Mouse (Mus musculus): ENCODE data around the gene Slco4a1. TPM values are rescaled to one million over a fixed set of nuclear protein-coding genes. Genes with fewer than 3 reads are reported as not detected.

Slco4a1 gene
- total and polyA plus RNA-seq, 2 experiments from 2014 or later, result 2.5 to 5.1 TPM

DNA sequence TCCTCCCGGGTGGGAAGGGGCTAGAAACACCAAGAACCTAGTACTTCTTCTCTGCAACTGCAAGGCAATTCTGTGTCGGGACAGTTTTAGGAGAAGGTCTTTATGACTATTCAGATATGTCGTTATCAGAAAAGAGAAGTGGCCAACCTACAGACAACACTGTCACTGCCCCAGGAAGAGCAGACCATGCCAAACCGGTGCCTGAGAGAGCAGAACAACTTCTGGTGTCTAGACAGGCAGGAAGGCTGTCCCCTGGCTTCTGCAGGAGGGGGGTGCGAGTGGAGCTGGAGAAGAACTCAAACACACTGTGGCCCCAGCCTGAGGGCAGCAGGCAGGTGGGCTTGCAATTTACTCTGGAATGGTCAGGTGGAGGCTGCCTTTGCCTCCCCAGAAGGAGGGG lies 14.0 kb upstream of the Slco4a1 start:
- no peak overlapping the region for H3K4me3 ChIP-seq (ENCODE audit: low read depth, low read length)
- no peaks in the 10 kb centered on the region for H3K36me3 ChIP-seq (ENCODE audit: insufficient read depth, low read length)
- TF ChIP-seq CTCF (IDR thresholded peaks at IDR 0.05), result no peak
- no peak overlapping the region for H3K27ac ChIP-seq (ENCODE audit: low read depth, low read length)
- H3K4me2 ChIP-seq (ENCODE audit: low read depth, low read length, poor library complexity, severe bottlenecking), result no peak overlapping the region
- no peaks in the 10 kb centered on the region for H3K9me3 ChIP-seq (ENCODE audit: low read length)
- 86% methylated on average over 5 of the region's 5 CpGs for WGBS
- no peak overlapping the region for H3K9ac ChIP-seq (replicated peaks; ENCODE audit: low read length, poor library complexity, severe bottlenecking)
- H3K4me1 ChIP-seq (ENCODE audit: insufficient read depth, low read length), result no peaks in the 10 kb centered on the region
- no peak for DNase-seq (ENCODE audit: low spot score)
- no peak for ATAC-seq (ENCODE audit: low FRiP score)
- no peaks in the 10 kb centered on the region for H3K27me3 ChIP-seq (ENCODE audit: insufficient read depth, low read length)

DNA sequence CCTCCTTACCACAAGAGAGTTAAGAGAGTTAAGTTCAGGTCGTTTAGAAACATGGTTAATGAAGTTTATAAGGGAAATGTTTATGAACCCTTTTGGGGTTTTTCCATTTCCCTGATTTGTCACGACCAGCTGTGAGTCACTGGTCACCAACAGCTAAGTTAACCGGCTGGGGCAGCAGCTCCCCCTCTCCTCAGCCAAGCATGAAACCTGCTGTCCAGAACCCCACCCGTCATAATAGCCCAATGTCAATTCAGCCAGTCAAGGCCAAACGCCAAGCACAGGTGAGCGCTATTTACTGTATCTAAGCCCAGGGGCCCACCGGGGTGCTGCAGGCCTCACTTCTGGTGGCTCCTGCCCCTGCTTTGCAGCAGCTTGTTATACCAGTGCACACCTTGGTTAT lies 12.2 kb upstream of the Slco4a1 start:
- no peaks in the 10 kb centered on the region for H3K27me3 ChIP-seq (ENCODE audit: insufficient read depth, low read length)
- DNase-seq (ENCODE audit: low spot score) (no peak), ATAC-seq (ENCODE audit: low FRiP score) (no peak)
- no peak overlapping the region for H3K9ac ChIP-seq (replicated peaks; ENCODE audit: low read length, poor library complexity, severe bottlenecking)
- H3K9me3 ChIP-seq (ENCODE audit: low read length), result no peaks in the 10 kb centered on the region
- no peak overlapping the region for H3K4me2 ChIP-seq (ENCODE audit: low read depth, low read length, poor library complexity, severe bottlenecking)
- no peaks in the 10 kb centered on the region for H3K36me3 ChIP-seq (ENCODE audit: insufficient read depth, low read length)
- H3K27ac ChIP-seq (ENCODE audit: low read depth, low read length), result no peak overlapping the region
- no peak overlapping the region for H3K4me3 ChIP-seq (ENCODE audit: low read depth, low read length)
- H3K4me1 ChIP-seq (ENCODE audit: insufficient read depth, low read length), result no peaks in the 10 kb centered on the region
- TF ChIP-seq CTCF (IDR thresholded peaks at IDR 0.05), result no peak
- WGBS, result 73% methylated on average over 7 of the region's 7 CpGs

DNA sequence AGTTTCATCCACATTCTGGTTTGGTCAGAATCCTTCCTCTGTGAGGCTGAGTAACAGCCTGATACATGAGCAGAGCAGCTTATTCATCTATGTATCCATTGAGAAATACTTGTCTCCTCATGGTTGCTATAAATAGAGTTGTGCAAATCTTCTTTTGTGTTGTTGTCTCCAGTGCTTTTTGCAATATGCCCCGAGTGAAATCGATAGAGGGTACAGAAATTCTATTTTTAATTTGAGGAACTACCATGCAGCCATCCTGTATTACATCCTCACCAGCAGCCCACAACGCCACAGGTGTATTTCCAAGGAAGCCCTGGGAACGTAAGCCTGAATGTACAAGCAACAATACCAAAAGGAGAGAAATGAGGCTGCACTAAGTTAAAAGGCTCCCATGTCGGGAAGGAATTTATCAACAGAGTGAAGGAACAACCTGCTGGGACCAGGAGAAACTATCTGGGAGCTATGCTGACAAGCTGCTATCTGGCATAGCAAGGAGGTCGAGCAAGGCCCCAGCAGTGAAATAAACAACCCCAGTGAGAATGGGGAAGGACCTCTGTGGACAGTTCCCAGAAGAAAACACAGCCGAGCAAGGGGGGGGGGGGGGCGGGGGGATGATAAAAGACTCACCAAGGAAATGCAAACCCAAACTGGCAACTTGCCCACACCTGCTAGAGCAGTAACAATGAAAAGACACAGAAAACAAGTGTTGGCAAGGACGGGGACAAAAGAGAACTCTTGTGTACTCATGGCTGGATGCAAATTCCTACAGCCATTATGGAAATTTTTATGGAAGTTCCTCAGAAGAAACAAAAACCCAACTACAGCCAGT lies 10.9 kb upstream of the Slco4a1 start:
- ATAC-seq (ENCODE audit: low FRiP score) (no peak), DNase-seq (ENCODE audit: low spot score) (no peak)
- no peaks in the 10 kb centered on the region for H3K36me3 ChIP-seq (ENCODE audit: insufficient read depth, low read length)
- no peaks in the 10 kb centered on the region for H3K4me1 ChIP-seq (ENCODE audit: insufficient read depth, low read length)
- H3K9me3 ChIP-seq (ENCODE audit: low read length), result no peaks in the 10 kb centered on the region
- no peak overlapping the region for H3K9ac ChIP-seq (replicated peaks; ENCODE audit: low read length, poor library complexity, severe bottlenecking)
- no peak overlapping the region for H3K4me2 ChIP-seq (ENCODE audit: low read depth, low read length, poor library complexity, severe bottlenecking)
- TF ChIP-seq CTCF (IDR thresholded peaks at IDR 0.05), result no peak
- H3K27me3 ChIP-seq (ENCODE audit: insufficient read depth, low read length), result no peaks in the 10 kb centered on the region
- H3K4me3 ChIP-seq (ENCODE audit: low read depth, low read length), result no peak overlapping the region
- no peak overlapping the region for H3K27ac ChIP-seq (ENCODE audit: low read depth, low read length)
- 41% methylated on average over 8 of the region's 9 CpGs for WGBS

DNA sequence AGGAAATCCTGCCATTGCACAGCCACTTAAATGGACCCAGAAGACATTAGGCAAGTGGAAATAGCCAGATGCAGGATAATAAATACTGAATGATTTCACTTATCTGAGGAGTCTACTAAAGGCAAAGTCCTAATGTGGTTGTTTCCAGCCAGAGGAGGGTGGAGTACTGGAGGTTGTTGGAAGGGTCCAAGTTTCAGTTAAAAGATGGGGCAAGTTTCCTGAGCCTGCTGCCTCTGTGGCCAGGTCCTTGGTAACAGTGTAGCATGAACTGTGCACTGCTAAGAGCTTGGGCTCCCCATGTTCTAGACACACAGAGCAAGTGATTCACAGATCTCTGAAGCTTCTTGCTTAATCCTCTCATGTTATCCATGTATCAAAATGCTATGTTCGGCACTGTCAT lies 10.1 kb upstream of the Slco4a1 start:
- 91% methylated on average over 1 of the region's 1 CpGs for WGBS
- no peaks in the 10 kb centered on the region for H3K27me3 ChIP-seq (ENCODE audit: insufficient read depth, low read length)
- no peak for TF ChIP-seq CTCF (IDR thresholded peaks at IDR 0.05)
- no peak overlapping the region for H3K4me3 ChIP-seq (ENCODE audit: low read depth, low read length)
- no peaks in the 10 kb centered on the region for H3K4me1 ChIP-seq (ENCODE audit: insufficient read depth, low read length)
- ATAC-seq (ENCODE audit: low FRiP score) (no peak), DNase-seq (ENCODE audit: low spot score) (no peak)
- H3K9ac ChIP-seq (replicated peaks; ENCODE audit: low read length, poor library complexity, severe bottlenecking), result no peak overlapping the region
- no peaks in the 10 kb centered on the region for H3K36me3 ChIP-seq (ENCODE audit: insufficient read depth, low read length)
- no peak overlapping the region for H3K4me2 ChIP-seq (ENCODE audit: low read depth, low read length, poor library complexity, severe bottlenecking)
- H3K9me3 ChIP-seq (ENCODE audit: low read length), result no peaks in the 10 kb centered on the region
- no peak overlapping the region for H3K27ac ChIP-seq (ENCODE audit: low read depth, low read length)

DNA sequence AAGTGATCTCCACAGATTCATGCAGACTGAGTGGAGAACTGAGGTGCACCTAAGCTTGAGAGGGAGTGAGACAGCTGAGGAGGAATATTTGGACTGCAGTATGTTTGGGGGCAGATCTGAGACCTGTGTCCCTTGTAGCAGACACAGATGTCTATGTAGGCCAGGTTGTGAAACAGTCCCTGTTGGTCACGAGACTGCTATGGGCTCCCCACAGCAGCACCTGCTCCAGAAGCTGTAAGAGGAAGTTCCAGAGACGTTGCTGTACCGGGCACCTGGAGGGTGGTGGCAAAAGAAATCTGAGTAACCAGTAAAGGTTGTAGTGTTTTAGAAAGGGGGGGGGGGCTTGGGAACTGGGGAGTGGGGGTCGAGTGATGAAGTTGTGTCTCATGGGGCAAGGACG lies 7.0 kb upstream of the Slco4a1 start:
- Histone ChIP-seq H3K4me3 (ENCODE audit: low read depth, low read length) (no peak overlapping the region), H3K27me3 (ENCODE audit: insufficient read depth, low read length) (no peaks in the 10 kb centered on the region), H3K4me1 (ENCODE audit: insufficient read depth, low read length) (no peaks in the 10 kb centered on the region), H3K9me3 (ENCODE audit: low read length) (no peaks in the 10 kb centered on the region), H3K36me3 (ENCODE audit: insufficient read depth, low read length) (no peaks in the 10 kb centered on the region), H3K9ac (replicated peaks; ENCODE audit: low read length, poor library complexity, severe bottlenecking) (no peak overlapping the region), H3K27ac (ENCODE audit: low read depth, low read length) (no peak overlapping the region), H3K4me2 (ENCODE audit: low read depth, low read length, poor library complexity, severe bottlenecking) (no peak overlapping the region)
- DNase-seq (ENCODE audit: low spot score) (no peak), ATAC-seq (ENCODE audit: low FRiP score) (no peak)
- WGBS, result 74% methylated on average over 5 of the region's 5 CpGs
- no peak for TF ChIP-seq CTCF (IDR thresholded peaks at IDR 0.05)

DNA sequence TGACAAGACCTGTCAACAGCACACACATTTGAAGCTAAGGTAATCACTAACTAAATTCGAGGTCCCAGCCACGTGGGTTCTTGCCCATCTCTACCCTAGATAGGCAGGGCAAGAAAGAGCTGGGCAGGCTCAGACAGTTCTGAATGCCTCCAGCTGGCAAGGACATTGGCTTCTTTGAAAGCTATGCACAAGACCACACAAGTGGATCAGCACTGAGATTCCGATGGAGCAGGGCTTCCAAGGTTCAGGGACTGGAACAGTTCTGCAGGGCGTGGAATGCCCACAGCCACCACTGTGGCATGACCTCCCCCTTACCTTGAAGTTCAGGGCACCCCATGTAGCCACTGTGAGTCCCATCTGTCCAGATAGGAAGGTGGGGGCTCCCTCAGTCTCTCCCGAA lies 5.5 kb upstream of the Slco4a1 start:
- TF ChIP-seq CTCF (IDR thresholded peaks at IDR 0.05), result no peak
- H3K27ac ChIP-seq (ENCODE audit: low read depth, low read length), result no peak overlapping the region
- WGBS, result 78% methylated on average over 5 of the region's 5 CpGs
- H3K4me3 ChIP-seq (ENCODE audit: low read depth, low read length), result no peak overlapping the region
- no peaks in the 10 kb centered on the region for H3K36me3 ChIP-seq (ENCODE audit: insufficient read depth, low read length)
- no peaks in the 10 kb centered on the region for H3K27me3 ChIP-seq (ENCODE audit: insufficient read depth, low read length)
- H3K4me1 ChIP-seq (ENCODE audit: insufficient read depth, low read length), result no peaks in the 10 kb centered on the region
- peak; percentile 12 for DNase-seq (ENCODE audit: low spot score)
- H3K9ac ChIP-seq (replicated peaks; ENCODE audit: low read length, poor library complexity, severe bottlenecking), result no peak overlapping the region
- H3K4me2 ChIP-seq (ENCODE audit: low read depth, low read length, poor library complexity, severe bottlenecking), result no peak overlapping the region
- ATAC-seq (ENCODE audit: low FRiP score), result no peak
- H3K9me3 ChIP-seq (ENCODE audit: low read length), result no peaks in the 10 kb centered on the region

Data from midbrain, postnatal 0 days (tissue).